Mouse (Mus musculus): Measurements from ENCODE around the gene B3gnt4. TPM values are rescaled to one million over a fixed set of nuclear protein-coding genes. Genes with fewer than 3 reads are reported as not detected.

The B3gnt4 gene
- polyA plus RNA-seq (2014; fragmentation: Illumina TruSeq; extraction: RNeasy Lipid Tissue Mini Kit (QIAGEN cat#74804); ENCODE audit: low read depth, low replicate concordance): not detected

DNA sequence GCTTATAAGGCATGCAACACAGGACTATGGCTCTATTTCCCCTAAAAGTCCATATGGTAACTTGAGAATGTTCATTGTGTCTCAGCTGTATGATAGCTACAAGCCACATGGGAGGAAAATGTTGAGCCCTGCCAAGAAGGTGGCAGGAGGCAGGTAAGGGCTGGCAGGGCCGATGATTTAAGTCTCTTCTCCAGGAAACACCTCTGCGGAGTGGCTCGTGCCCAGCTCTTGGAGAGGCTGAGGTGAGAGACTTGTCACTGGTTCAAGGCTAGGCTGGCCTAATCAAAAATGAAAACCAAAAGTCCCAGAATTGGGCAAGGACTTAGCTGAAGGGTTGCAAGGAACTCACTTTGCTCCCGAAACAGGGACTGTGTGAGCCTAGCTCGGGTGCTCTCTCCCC is at the start of gene B3gnt4:
Gene B3gnt4, plus strand, starts transcription at position 301 of the 400 bp plus-strand sequence.

DNA sequence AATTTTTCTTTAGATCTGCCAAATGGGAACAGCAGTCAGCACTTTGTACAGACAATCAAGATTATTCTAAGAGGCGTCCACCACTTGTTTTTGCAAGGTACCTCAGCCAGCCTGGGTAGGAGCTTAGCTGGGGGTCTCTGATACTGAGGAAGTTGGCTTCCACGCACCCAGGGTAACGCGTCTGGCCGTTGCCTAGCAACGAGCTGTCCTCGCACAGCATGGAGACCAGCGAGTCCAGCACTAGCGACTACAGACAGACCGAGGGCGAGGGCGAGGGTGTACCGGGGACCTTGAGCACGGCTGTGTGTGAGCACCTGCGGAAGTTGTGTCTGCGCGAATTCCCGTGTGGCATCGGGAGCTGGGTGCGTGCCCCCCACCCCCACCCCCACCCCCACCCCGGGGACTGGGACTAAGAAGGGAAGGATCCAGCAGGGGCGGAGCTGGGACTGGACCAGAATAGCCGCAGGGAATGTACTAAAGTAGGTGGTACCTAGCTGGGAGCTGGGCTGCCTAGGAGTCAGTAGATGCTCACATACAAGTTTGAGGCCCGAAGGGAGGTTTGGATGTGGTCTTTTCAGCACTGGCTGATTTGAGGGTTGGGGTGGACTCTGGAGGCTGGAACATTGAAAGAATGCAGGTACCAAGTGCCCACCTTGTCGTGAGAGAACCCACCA is 21.0 kb upstream of the B3gnt4 start, which contains the start of the genes Lrrc43 and Il31:
Gene Lrrc43, plus strand, starts transcription at position 194 of the 674 bp plus-strand sequence.
Gene Il31, minus strand, starts transcription at position 378 of the 674 bp plus-strand sequence.

DNA sequence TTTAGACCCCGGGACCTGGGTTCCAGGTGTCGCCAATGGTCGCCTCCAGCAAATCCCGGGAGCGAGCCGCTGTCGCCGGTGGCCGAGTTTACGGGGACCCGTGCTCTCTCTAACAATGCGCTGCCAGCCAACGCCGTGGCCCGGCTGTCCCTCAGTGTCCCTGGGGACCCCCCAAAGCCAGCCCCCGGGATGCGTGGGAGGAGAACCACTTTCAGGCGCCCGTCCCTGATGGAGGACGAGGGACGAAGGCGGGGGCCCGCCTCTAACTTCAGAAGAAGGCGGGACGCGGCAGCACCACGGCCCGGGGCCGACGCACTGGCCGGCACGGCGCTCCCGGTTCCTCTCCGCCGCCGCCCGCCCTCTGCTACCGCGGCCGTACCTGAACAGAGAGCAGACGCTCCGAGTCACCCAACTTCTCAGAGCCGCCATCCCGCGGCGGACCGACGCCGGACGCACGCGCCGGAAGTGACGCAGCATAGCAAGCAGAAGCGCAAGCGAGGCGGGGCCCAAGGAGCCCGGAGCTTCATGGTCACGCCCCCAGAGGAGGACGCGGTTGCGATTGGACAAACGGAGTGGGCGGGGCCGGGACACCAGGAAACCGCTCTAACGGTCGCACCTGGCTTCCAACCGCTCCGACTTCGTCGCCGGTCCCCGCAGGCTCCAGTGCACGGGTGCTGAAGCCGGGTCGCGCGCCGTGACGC is 13.6 kb downstream of the B3gnt4 start, which contains the start of gene Diablo:
Gene Diablo, minus strand, starts transcription at position 485 of the 701 bp plus-strand sequence.

DNA sequence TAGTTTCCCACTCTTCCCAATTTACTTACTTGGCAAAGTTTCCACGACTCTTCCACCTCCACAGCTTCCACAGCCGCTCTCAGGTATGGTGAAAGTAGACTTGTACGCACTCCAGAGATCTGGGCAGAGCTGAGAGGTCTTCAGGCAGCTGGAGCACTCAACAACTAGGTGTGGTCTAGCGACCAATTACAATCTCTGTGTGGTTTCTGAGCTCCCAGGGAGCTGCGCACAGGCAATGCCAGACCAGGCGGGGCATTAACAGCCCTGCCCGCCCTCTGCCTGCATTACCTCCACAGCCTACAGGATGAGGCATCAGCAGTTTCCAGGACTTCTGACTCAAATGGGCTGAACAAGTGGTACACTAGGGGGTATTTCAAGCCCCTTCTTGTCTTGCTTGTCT is 15.0 kb downstream of the B3gnt4 start, which contains the start of gene Gm49027:
Gene Gm49027, minus strand, starts transcription at position 208 of the 400 bp plus-strand sequence.

Other genes starting within 250 kb of the B3gnt4 start
- 4.0 TPM for gene Bcl7a, start 166.6 kb upstream of the B3gnt4 start, polyA plus RNA-seq (2014; fragmentation: Illumina TruSeq; extraction: RNeasy Lipid Tissue Mini Kit (QIAGEN cat#74804); ENCODE audit: low read depth, low replicate concordance)
- 29.5 TPM for gene Mlxip, start 115.7 kb upstream of the B3gnt4 start, polyA plus RNA-seq (2014; fragmentation: Illumina TruSeq; extraction: RNeasy Lipid Tissue Mini Kit (QIAGEN cat#74804); ENCODE audit: low read depth, low replicate concordance)
- not detected for gene Lrrc43, start 21.2 kb upstream of the B3gnt4 start, polyA plus RNA-seq (2014; fragmentation: Illumina TruSeq; extraction: RNeasy Lipid Tissue Mini Kit (QIAGEN cat#74804); ENCODE audit: low read depth, low replicate concordance)
- not detected for gene Il31, start 21.0 kb upstream of the B3gnt4 start, polyA plus RNA-seq (2014; fragmentation: Illumina TruSeq; extraction: RNeasy Lipid Tissue Mini Kit (QIAGEN cat#74804); ENCODE audit: low read depth, low replicate concordance)
- gene Diablo, start 13.7 kb downstream of the B3gnt4 start, polyA plus RNA-seq (2014; fragmentation: Illumina TruSeq; extraction: RNeasy Lipid Tissue Mini Kit (QIAGEN cat#74804); ENCODE audit: low read depth, low replicate concordance): 84.9 TPM
- gene Gm49027, start 15.0 kb downstream of the B3gnt4 start, polyA plus RNA-seq (2014; fragmentation: Illumina TruSeq; extraction: RNeasy Lipid Tissue Mini Kit (QIAGEN cat#74804); ENCODE audit: low read depth, low replicate concordance): not detected
- gene Vps33a, start 62.6 kb downstream of the B3gnt4 start, polyA plus RNA-seq (2014; fragmentation: Illumina TruSeq; extraction: RNeasy Lipid Tissue Mini Kit (QIAGEN cat#74804); ENCODE audit: low read depth, low replicate concordance): 12.8 TPM
- 45.4 TPM for gene Clip1, start 174.2 kb downstream of the B3gnt4 start, polyA plus RNA-seq (2014; fragmentation: Illumina TruSeq; extraction: RNeasy Lipid Tissue Mini Kit (QIAGEN cat#74804); ENCODE audit: low read depth, low replicate concordance)
- 147 TPM for gene Zcchc8, start 210.6 kb downstream of the B3gnt4 start, polyA plus RNA-seq (2014; fragmentation: Illumina TruSeq; extraction: RNeasy Lipid Tissue Mini Kit (QIAGEN cat#74804); ENCODE audit: low read depth, low replicate concordance)
- gene Rsrc2, start 239.0 kb downstream of the B3gnt4 start, polyA plus RNA-seq (2014; fragmentation: Illumina TruSeq; extraction: RNeasy Lipid Tissue Mini Kit (QIAGEN cat#74804); ENCODE audit: low read depth, low replicate concordance): 419 TPM
- 6.9 TPM for gene Kntc1, start 239.3 kb downstream of the B3gnt4 start, polyA plus RNA-seq (2014; fragmentation: Illumina TruSeq; extraction: RNeasy Lipid Tissue Mini Kit (QIAGEN cat#74804); ENCODE audit: low read depth, low replicate concordance)

Data from sigmoid colon, adult 10 weeks (tissue).